Mouse (Mus musculus) liver, embryonic 16.5 days (tissue): Measurements from ENCODE around the gene Gatb. TPM values are rescaled to one million over a fixed set of nuclear protein-coding genes. Genes with fewer than 3 reads are reported as not detected.

ENCODE experiments used
- ATAC-seq: fragments of 200-750 bp; cut with Nextera tagmentation; 2 replicates; pipeline ENCODE4 v1.8.0; 2017; ENCODE audit warnings: low read depth, mild to moderate bottlenecking, moderate number of reproducible peaks, moderate library complexity
- H3K27ac ChIP-seq: fragments of 300-500 bp; sonication (generic); 2 replicates; pipeline ENCODE4 v1.5.1; 2014; ENCODE audit warnings: mild to moderate bottlenecking, low read length
- H3K27me3 ChIP-seq: fragments of 300-500 bp; sonication (generic); 2 replicates; pipeline ENCODE4 v1.6.1; 2014; ENCODE audit warnings: low read depth, low read length, mixed read lengths; ENCODE audit not compliant: control insufficient read depth, insufficient read depth
- H3K36me3 ChIP-seq: fragments of 300-500 bp; sonication (generic); 2 replicates; pipeline ENCODE4 v1.6.1; 2014; ENCODE audit warnings: mild to moderate bottlenecking; ENCODE audit not compliant: control insufficient read depth, insufficient read depth
- H3K4me1 ChIP-seq: fragments of 300-500 bp; sonication (generic); 2 replicates; pipeline ENCODE4 v1.6.1; 2014; ENCODE audit warnings: low read depth, low read length, mixed read lengths; ENCODE audit not compliant: control insufficient read depth
- H3K4me2 ChIP-seq: fragments of 300-500 bp; sonication (generic); 2 replicates; pipeline ENCODE4 v1.6.1; 2014; ENCODE audit warnings: low read depth, low read length, mixed read lengths
- H3K4me3 ChIP-seq: fragments of 300-500 bp; sonication (generic); 2 replicates; pipeline ENCODE4 v1.5.1; 2014; ENCODE audit warnings: low read depth, mild to moderate bottlenecking, low read length
- H3K9ac ChIP-seq: fragments of 300-500 bp; sonication (generic); 2 replicates; pipeline ENCODE4 v1.6.1; 2014; ENCODE audit warnings: low read depth, low read length
- H3K9me3 ChIP-seq: fragments of 300-500 bp; sonication (generic); replicated peaks from 2 replicates; pipeline ENCODE4 v1.6.1; 2016; ENCODE audit warnings: low read length; ENCODE audit not compliant: control insufficient read depth
- WGBS: fragments of 180-500 bp; shearing (Covaris S2); extraction: QIAGEN DNeasy Blood & Tissue Kit; methylation state at CpG from one replicate; pipeline ENCODE4 v1.1.7; 2014; ENCODE audit not compliant: insufficient replicate concordance; 5-methylcytosine and 5-hydroxymethylcytosine counted together
- polyA plus RNA-seq: library from polyadenylated mRNA; unstranded; fragments of >200 nt; fragmentation: Nextera tagmentation; extraction: Ambion mirVana; gene quantifications from 2 replicates; pipeline ENCODE4 v1.2.1, GENCODE M21; 2015

Gatb gene
- polyA plus RNA-seq, 1 experiment from 2014 or later: 16.9 TPM

DNA sequence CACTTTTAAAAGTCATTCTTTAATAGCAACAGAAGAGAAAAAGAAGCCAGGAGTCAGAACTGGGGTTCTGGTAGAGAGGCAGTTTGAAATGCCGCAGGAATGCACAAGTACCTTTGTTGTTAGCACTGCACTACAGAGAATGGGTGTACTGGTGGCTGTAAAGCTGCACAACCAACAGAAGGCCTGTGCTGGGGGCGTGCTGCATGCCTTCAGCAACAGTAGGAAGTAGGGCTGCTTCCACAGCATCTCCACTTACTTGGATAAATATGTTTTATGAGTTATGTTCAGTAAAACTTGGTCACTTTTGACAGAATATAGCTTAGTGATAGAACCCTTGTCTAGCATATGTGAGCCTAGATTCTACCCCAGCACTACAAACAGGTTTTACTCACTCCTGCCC, 33.8 kb downstream of the Gatb start:
- H3K4me3 ChIP-seq: no peak overlapping the region
- H3K4me2 ChIP-seq: no peak overlapping the region
- H3K9me3 ChIP-seq: no peaks in the 10 kb centered on the region
- H3K9ac ChIP-seq: no peak overlapping the region
- no peaks in the 10 kb centered on the region for H3K27me3 ChIP-seq
- H3K27ac ChIP-seq: no peak overlapping the region
- no peaks in the 10 kb centered on the region for H3K4me1 ChIP-seq
- 77% methylated on average over 2 of the region's 2 CpGs for WGBS
- H3K36me3 ChIP-seq: no peaks in the 10 kb centered on the region
- ATAC-seq: no peak

- H3K4me1 ChIP-seq: no peaks in the 10 kb centered on the region
- no peaks in the 10 kb centered on the region for H3K9me3 ChIP-seq
- WGBS: 41% methylated on average over 1 of the region's 1 CpGs
- H3K27me3 ChIP-seq: no peaks in the 10 kb centered on the region
- no peak for ATAC-seq
- H3K9ac ChIP-seq: no peak overlapping the region
- no peak overlapping the region for H3K4me2 ChIP-seq
- no peak overlapping the region for H3K4me3 ChIP-seq
- H3K27ac ChIP-seq: no peak overlapping the region
- H3K36me3 ChIP-seq: no peaks in the 10 kb centered on the region; the same call in 1 of the 2 replicates
These were observed 42.5 kb downstream of the Gatb start for GRCm38 (mm10) chr3:85616389-85616788.

DNA sequence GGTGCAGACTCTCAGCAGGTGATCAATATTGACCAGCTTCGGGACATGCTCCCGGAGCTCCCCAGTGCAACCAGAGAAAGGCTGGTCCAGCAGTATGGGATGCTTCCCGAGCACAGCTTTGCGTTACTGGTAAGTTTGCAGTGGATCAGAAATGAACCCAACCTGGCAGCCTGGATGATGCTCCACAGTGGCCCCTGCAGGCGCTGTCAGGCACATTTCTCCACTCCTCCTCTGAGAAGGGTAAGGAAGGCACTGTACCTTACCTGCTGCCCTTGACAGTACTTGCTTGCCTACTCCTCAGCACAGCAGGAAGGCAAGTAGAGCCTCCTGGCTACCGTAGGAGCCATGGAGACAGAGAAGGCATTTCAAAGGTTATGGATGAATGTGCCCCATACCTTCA, 45.0 kb downstream of the Gatb start:
- no peaks in the 10 kb centered on the region; the same call in 1 of the 2 replicates for H3K36me3 ChIP-seq
- ATAC-seq: no peak
- H3K4me3 ChIP-seq: no peak overlapping the region
- H3K27me3 ChIP-seq: no peaks in the 10 kb centered on the region
- H3K9ac ChIP-seq: no peak overlapping the region
- no peak overlapping the region for H3K4me2 ChIP-seq
- H3K4me1 ChIP-seq: no peaks in the 10 kb centered on the region
- no peaks in the 10 kb centered on the region for H3K9me3 ChIP-seq
- no peak overlapping the region for H3K27ac ChIP-seq
- 70% methylated on average over 6 of the region's 6 CpGs for WGBS

- Histone ChIP-seq H3K4me3 (no peak overlapping the region), H3K4me1 (no peaks in the 10 kb centered on the region), H3K27me3 (no peaks in the 10 kb centered on the region), H3K9me3 (no peaks in the 10 kb centered on the region), H3K36me3 (no peaks in the 10 kb centered on the region; the same call in 1 of the 2 replicates), H3K27ac (no peak overlapping the region), H3K9ac (no peak overlapping the region), H3K4me2 (no peak overlapping the region)
- WGBS: 73% methylated on average over 5 of the region's 5 CpGs
- no peak for ATAC-seq
These were observed 45.4 kb downstream of the Gatb start for GRCm38 (mm10) chr3:85619345-85619744.

DNA sequence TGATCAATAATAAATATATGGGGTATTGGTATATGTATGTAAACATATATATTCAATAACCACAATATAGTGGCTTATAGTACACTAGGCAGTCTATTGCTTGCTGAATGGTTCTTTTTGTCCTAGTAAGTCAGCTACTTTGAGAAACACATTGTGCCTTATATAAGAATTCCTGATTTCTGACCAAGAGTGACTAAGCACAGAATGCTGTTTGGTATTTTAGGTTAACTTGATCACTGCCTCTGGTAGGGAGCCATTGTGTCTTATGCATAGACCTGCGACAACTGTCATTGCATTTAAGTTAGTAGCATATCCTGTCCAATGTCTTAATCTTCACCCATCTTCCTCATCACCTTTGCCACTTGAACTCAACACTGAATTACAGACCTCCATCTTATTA, 45.8 kb downstream of the Gatb start:
- no peak for ATAC-seq
- 76% methylated on average over 1 of the region's 1 CpGs for whole genome bisulfite sequencing
- H3K4me1 ChIP-seq: no peaks in the 10 kb centered on the region
- no peak overlapping the region for H3K9ac ChIP-seq
- H3K36me3 ChIP-seq: no peaks in the 10 kb centered on the region; the same call in 1 of the 2 replicates
- no peaks in the 10 kb centered on the region for H3K27me3 ChIP-seq
- no peak overlapping the region for H3K27ac ChIP-seq
- H3K4me2 ChIP-seq: no peak overlapping the region
- H3K9me3 ChIP-seq: no peaks in the 10 kb centered on the region
- no peak overlapping the region for H3K4me3 ChIP-seq

DNA sequence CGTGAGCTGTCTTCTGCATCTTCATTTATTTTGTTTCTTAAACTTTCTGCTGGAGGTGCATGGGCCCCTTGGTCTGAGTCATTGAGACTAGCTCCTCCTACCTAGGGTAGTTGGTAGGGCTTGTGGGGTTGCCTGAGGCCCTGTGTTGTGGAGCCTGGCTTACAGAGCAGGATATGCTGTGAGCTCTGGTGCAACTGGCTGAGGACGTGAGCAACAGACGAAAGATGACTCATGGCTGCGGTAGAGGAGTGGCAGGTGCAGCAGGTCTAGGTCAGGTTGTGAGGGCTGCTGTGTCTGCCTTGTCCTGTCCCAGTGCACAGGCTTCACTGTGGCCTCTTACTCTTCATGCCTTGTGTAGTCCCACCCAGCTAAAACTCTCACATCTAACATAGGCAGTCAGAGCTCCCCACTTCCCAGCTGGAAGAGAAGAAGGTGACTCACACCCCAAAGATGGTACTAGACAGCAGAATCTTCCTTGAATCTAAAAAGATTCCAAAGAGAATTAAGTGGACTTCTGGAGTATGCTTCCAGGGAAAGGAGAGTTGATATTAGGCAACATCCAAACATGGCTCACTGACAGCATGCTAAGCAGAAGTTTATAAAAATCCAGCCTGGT, 56.1 kb downstream of the Gatb start:
- H3K36me3 ChIP-seq: no peaks in the 10 kb centered on the region
- WGBS: 85% methylated on average over 4 of the region's 4 CpGs
- ATAC-seq: no peak

DNA sequence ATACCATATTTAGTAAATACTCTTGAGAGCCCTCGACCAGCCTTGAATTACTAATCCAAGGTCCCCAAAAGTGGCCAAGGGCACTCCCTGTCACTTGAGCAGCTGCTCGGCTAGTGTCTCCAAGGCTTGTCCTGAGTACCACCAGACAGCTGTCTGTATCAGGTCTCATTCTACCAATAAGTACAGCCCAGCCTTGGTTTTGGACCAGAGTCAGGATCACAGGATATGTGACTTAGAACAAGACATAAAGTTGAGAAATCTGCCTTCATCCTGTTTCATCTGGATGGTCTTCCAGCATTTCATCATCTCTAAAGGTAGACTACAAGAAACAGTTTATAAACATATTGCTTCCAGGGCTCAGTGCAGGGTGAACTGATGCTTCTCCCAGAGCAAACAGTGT, 59.8 kb downstream of the Gatb start:
- Histone ChIP-seq H3K9ac (no peak overlapping the region), H3K27me3 (no peaks in the 10 kb centered on the region), H3K9me3 (no peaks in the 10 kb centered on the region), H3K4me1 (no peaks in the 10 kb centered on the region), H3K4me3 (no peak overlapping the region), H3K4me2 (no peak overlapping the region), H3K36me3 (no peaks in the 10 kb centered on the region), H3K27ac (no peak overlapping the region)
- 62% methylated on average over 2 of the region's 2 CpGs for WGBS
- ATAC-seq: no peak

More for the DNA sequence above, 56.1 kb downstream of the Gatb start:
- Histone ChIP-seq H3K4me2 (no peak overlapping the region), H3K27ac (no peak overlapping the region), H3K27me3 (no peaks in the 10 kb centered on the region), H3K9ac (no peak overlapping the region), H3K9me3 (no peaks in the 10 kb centered on the region), H3K4me1 (no peaks in the 10 kb centered on the region), H3K4me3 (no peak overlapping the region)

- no peaks in the 10 kb centered on the region for H3K36me3 ChIP-seq
These were observed 60.6 kb downstream of the Gatb start for GRCm38 (mm10) chr3:85634389-85635125.

DNA sequence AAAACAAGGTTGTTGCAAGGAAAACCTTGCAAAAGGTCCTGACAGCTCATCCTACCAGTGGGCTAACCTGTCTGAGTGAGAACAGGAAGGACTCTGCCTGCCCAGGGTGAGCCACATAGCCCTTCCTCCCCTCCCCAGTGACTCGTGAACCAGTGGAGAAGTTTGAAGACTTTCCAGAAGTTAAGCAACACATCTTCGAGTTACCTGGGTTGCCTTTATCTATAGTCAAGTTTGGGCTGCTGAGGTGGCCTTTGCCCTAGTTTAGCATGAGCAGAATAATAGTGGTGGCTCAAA, 61.2 kb downstream of the Gatb start:
- no peaks in the 10 kb centered on the region for H3K27me3 ChIP-seq
- no peak for ATAC-seq
- H3K4me3 ChIP-seq: no peak overlapping the region
- H3K9ac ChIP-seq: no peak overlapping the region
- H3K4me1 ChIP-seq: no peaks in the 10 kb centered on the region
- no peak overlapping the region for H3K4me2 ChIP-seq
- H3K9me3 ChIP-seq: no peaks in the 10 kb centered on the region
- WGBS: 47% methylated on average over 2 of the region's 2 CpGs
- H3K27ac ChIP-seq: no peak overlapping the region
- H3K36me3 ChIP-seq: no peaks in the 10 kb centered on the region

More at GRCm38 (mm10) chr3:85634389-85635125, 60.6 kb downstream of the Gatb start:
- H3K4me3 ChIP-seq: no peak overlapping the region
- no peaks in the 10 kb centered on the region for H3K9me3 ChIP-seq
- no peak overlapping the region for H3K9ac ChIP-seq
- no peaks in the 10 kb centered on the region for H3K4me1 ChIP-seq
- WGBS: 82% methylated on average over 8 of the region's 8 CpGs
- H3K4me2 ChIP-seq: no peak overlapping the region
- no peaks in the 10 kb centered on the region for H3K27me3 ChIP-seq
- ATAC-seq: no peak
- no peak overlapping the region for H3K27ac ChIP-seq
